Mouse (Mus musculus) embryo, embryonic 11 days (tissue): ENCODE results near the gene Pdcd7.
"Not testable (repeated sequence)": the region's sequence is repeated elsewhere in the genome, so short reads cannot be mapped to it uniquely, and the experiment has no call there.

Source experiments
- DNase-seq: peaks from one replicate; pipeline ENCODE4 v3.0.0-alpha.2; 2015

The Pdcd7 gene

GRCm38 (mm10) chr9:65345854-65346475, at the start of gene Pdcd7:
Gene Pdcd7 (plus strand): TSS chr9:65346104.
- peak; percentile 97 for DNase-seq

DNA sequence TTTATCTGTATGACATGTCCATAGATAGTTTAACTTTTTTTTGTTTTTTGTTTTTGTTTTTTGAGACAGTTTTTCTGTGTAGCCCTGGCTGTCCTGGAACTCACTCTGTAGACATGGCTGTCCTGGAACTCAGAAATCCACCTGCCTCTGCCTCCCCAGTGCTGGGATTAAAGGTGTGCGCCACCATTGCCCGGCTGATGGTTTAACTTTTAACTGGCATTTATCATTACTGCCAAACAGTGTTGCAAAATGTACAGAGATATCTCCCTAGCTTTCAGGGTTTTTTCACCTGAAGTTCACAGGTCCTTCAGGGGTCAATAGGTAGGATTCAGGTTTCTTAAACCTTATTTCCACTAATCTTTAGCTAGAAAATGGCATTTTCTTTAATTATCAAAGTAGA, 48.8 kb upstream of the Pdcd7 start:
- no peak for DNase-seq

DNA sequence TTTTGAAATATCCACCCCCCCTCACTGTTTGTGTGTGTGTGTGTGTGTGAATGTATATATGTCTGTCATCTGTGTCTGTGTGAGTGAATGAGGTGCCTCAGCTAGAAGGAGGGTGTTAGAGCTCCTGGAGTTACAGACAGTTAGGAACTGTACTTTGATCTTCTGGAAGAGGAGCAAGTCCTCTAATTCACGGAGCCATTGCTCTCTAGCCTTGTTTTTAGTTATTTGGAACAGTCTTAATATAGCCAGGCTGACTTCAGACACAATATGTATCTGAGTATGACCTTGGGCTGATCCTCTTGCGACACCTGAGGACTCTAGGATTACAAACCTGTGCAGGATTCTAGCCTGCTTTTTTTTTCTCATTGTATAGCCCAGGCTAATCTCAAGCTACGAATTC, 47.1 kb upstream of the Pdcd7 start:
- no peak for DNase-seq

- no peak for DNase-seq
Observed at GRCm38 (mm10) chr9:65299650-65300049, 46.3 kb upstream of the Pdcd7 start.

DNA sequence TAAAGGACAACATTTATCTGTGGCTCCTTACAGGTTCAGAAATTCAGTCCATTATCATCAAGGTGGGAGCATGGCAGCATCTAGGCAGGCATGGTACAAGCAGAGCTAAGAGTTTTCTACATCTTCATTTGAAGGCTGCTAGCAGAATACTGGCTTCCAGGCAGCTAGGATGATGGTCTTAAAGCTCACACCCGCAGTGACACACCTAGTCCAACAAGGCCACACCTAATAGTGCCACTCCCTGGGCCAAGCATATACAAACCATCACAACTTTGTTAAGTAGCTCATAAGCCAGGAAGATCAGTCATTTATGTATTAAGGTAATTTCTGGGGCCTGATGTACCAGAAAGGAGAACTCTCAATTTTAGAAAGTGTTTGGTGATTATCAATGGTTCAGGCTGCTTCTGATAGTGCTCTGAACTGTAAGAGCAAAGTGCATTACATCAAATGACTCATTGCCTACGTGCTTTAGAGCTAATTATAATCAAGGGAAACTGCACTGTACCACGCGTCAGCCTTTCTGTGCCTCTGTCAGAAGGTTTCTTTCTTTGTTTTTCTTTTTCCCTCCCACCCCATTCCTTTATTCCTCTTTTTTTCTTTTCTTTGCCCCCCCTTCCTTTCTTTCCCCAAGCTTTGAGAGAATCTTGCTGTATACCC, 43.4 kb upstream of the Pdcd7 start:
- DNase-seq, result no peak

DNA sequence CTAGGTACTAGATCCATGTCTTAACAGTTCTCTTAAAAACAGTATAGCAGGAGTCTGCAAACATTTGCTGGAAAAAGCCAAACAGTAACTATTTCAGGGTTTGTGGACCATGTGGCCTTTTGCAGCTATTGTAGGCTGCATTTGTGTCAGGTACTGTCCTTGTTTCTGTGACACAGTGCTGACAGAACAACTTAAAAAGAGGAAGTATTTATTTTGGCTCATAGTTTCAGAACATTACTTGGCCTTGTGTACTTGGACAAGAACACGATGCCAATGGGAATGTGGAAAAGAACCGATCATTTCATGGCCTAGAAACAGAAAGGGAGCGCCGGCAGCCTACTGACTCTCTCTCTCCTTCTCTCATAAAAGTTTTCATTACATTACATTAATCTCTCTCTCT, 42.3 kb upstream of the Pdcd7 start:
- no peak for DNase-seq

GRCm38 (mm10) chr9:65304300-65304699, 41.6 kb upstream of the Pdcd7 start:
- DNase-seq, result no peak

- no peak for DNase-seq
Observed at GRCm38 (mm10) chr9:65306672-65307071, 39.2 kb upstream of the Pdcd7 start.

- no peak for DNase-seq
Observed at GRCm38 (mm10) chr9:65308011-65308410, 37.9 kb upstream of the Pdcd7 start.

GRCm38 (mm10) chr9:65312669-65313357, 33.1 kb upstream of the Pdcd7 start:
- no peak for DNase-seq

- no peak for DNase-seq
Observed at GRCm38 (mm10) chr9:65313846-65314245, 32.1 kb upstream of the Pdcd7 start.

DNA sequence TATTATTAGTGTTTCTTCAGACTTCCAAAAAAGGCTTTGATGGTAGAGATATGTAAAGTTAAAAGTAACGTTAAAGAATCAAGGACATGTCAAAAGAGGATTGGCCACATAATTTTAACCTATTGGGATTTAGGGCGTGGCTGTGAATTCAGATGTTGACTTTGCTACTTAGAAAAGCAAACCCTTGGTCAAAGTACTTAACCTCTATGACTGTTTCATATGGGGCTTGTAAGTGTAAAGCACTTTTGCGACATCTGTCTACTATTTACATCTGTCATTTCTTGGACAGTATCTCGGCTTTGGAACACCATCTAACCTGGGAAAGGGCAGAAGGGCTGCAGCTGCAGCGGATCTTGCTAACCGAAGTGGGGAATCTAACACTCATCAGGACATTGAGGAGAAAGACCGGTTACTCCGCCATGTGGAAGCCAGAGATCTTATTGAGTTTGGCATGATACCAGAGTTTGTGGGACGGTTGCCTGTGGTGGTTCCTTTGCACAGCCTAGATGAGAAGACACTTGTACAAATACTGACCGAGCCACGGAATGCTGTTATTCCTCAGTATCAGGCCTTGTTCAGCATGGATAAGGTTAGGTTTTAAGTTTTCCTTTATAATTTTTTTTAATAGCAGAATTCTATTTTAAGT, 23.5 kb upstream of the Pdcd7 start:
- DNase-seq, result no peak

DNA sequence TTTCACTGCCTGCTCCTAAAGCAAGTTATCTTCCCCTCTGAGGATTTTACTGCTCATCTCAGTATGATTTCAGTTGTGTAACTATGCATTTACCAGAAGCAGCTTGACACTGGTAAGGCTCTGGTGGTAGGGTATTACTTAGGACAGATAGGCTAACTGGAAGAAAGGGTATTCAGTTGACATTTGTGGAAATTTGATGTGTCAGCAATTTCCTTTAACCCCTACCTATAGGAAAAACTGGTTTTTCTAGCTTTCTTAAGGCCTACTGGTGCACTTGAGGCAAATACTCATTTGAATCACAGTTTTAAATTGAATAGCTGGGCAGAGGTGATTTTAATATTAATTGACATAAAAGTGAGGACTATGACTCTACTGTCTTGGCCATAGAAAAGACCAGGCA, 19.9 kb upstream of the Pdcd7 start:
- DNase-seq, result no peak

DNA sequence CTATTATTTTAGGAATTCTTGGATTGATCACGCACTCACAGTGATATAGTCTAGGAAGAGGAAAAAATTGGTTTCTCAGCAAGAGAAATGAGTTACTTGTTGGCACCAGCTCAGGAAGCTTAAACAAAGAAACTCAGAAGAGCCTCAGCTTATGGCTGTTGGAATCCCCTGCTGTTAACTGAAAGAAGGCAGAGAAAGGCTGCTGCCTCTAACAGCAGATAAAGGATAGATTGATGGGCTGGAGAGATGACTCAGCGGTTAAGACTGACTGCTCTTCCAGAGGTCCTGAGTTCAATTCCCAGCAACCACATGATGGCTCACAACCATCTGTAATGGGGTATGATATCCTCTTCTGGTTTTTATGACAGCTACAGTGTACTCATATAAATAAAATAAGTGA, 18.5 kb upstream of the Pdcd7 start:
- DNase-seq, result no peak

- no peak for DNase-seq
Observed at GRCm38 (mm10) chr9:65333958-65334357, 11.9 kb upstream of the Pdcd7 start.

- no peak for DNase-seq
Observed at GRCm38 (mm10) chr9:65339146-65339545, 6.8 kb upstream of the Pdcd7 start.

- no peak for DNase-seq
Observed at GRCm38 (mm10) chr9:65340414-65340813, 5.5 kb upstream of the Pdcd7 start.

- DNase-seq, result not testable (repeated sequence)
Observed at GRCm38 (mm10) chr9:65345439-65345838, 465 bp upstream of the Pdcd7 start.

DNA sequence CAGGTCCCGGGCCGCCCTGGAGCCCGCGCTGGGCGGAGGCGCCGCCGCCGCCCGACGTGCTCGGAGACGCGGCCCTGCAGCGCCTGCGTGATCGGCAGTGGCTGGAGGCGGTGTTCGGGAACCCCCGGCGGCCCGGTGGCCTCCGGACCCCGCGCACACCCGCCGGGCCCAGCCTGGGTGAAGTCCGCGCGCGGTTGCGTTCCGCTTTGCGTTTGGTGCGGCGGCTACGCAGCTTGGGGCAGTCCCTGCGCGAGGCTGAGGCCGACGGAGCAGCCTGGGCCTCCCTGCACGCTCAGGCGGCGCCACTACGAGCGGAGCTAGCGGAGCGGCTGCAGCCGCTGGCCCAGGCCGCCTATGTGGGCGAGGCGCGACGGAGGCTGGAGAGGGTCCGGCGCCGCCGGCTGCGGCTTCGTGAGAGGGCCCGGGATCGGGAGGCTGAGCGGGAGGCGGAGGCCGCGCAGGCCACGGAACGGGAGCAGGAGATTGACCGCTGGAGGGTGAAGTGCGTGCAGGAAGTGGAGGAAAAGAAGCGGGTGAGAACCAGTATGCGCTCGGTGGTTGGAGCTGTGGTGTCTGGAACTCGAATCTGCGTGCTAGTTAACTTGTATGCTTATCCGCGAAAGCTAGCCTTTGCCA, 690 bp downstream of the Pdcd7 start:
- DNase-seq, result peak; percentile 61

DNA sequence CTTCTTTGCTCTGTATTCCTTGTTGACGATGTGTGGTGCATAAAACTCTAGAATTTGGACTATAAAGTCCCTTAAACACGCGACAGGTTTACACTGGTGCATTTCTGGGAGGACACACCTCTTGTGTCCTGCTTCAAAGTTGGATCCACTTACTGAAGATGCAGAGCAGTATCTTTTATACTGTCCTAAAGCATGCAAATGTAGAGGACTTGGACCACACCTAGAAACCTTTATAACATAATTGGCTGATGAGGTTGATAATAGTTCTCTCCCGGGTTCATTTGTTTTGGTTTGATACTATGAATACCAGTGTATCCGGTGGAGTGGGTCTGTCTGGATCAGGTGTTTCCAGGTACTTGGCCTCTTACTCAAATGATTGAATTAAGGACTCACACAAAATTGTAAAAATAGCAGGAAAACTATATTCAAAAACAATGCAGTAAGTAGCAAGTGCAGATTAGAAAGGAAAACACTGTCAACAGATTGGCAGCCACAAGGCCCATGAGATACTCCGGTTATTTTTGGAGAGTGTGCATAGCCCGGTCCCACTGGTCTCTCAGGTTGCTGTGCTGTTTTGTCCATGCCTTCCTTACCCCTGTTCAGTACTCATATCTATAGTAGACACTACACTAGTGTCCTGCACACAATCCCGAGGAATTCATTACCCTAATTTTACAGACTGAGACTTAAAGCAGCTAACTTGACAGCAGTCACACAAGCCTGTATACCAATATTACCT, 1.4 kb downstream of the Pdcd7 start:
- no peak for DNase-seq

GRCm38 (mm10) chr9:65353251-65353650, 7.3 kb downstream of the Pdcd7 start:
- DNase-seq, result no peak

DNA sequence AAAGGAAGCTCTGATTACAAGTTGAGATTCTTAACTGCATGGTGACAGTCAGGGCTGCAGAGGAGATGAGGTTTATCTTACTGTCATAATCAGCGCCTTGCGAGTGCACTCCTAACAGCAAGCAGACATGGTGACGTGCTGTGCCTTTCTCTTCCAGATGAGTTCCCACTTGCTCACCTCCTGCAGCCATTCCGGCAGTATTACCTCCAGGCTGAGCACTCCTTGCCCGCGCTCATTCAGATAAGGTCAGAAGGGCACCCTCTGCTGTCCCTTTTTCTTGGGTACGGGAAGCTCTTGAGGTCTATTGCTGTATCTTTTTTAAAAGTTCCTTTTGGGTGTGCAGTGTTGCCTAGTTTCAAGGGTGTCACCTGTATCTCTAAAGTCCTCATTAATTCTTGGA, 10.7 kb downstream of the Pdcd7 start:
- no peak for DNase-seq

- DNase-seq, result no peak
Observed at GRCm38 (mm10) chr9:65356971-65357370, 11.1 kb downstream of the Pdcd7 start.
